Mouse (Mus musculus): ENCODE measurements at regions not wholly inside any gene's neighbourhood (a gene's known extent, or its start where the extent isn't known, plus 50 kb on each side); places are given as distances from the start of the nearest gene placed in this dataset.

- peaks cover 7% of the 10 kb centered on the region; the same call in 1 of the 2 replicates for H3K4me1 ChIP-seq (ENCODE audit: insufficient read depth, low read length)
- 0 out of 2 replicates have a peak overlapping the region, but pooled peaks have one; percentile 29 for H3K27ac ChIP-seq
- TF ChIP-seq CTCF (IDR thresholded peaks at IDR 0.05; ENCODE audit: low read depth), result no peak
- ATAC-seq, result no peak
- peak overlapping the region; percentile 54 for H3K4me2 ChIP-seq (ENCODE audit: low read depth, low read length)
- H3K4me3 ChIP-seq (ENCODE audit: low read length), result peak overlapping the region; percentile 20
- H3K36me3 ChIP-seq (ENCODE audit: insufficient read depth, low read length), result no peaks in the 10 kb centered on the region
- H3K9me3 ChIP-seq (ENCODE audit: low read length), result no peaks in the 10 kb centered on the region
- WGBS, result 2% methylated on average over 14 of the region's 14 CpGs
- H3K9ac ChIP-seq (replicated peaks; ENCODE audit: low read length), result no peak overlapping the region
- no peaks in the 10 kb centered on the region for H3K27me3 ChIP-seq (ENCODE audit: insufficient read depth, low read length)
- DNase-seq (ENCODE audit: low spot score), result peak; percentile 71
Measured at GRCm38 (mm10) chr8:90670471-90671057, 146.6 kb downstream of the Gm19935 start.

DNA sequence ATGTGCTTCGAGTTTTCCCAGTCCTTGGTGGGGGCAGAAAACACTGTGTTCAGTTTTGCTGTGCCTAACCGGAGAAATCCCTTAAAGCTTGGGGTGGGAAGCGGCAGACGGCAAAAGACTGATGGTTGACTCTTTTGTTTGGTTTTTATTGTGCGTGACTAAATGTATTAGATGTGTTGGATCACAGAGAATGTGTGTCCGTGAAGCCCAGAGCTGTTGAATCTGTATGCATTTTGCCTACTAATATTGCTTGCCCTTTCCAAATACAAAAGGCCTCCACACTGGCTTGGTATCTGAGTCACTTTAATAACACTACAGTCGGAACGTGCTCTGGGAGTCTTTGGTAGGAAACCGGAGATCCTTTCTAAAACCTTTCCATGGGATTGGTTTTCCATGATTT lies 147.8 kb downstream of the Gm19935 start:
- 32% methylated on average over 9 of the region's 9 CpGs for WGBS
- no peak overlapping the region for H3K4me2 ChIP-seq (ENCODE audit: low read depth, low read length)
- no peaks in the 10 kb centered on the region for H3K36me3 ChIP-seq (ENCODE audit: insufficient read depth, low read length)
- H3K4me3 ChIP-seq (ENCODE audit: low read length), result no peak overlapping the region
- H3K9me3 ChIP-seq (ENCODE audit: low read length), result no peaks in the 10 kb centered on the region
- ATAC-seq (no peak), DNase-seq (ENCODE audit: low spot score) (peak; percentile 25)
- H3K27me3 ChIP-seq (ENCODE audit: insufficient read depth, low read length), result no peaks in the 10 kb centered on the region
- no peak overlapping the region for H3K27ac ChIP-seq
- H3K9ac ChIP-seq (replicated peaks; ENCODE audit: low read length), result no peak overlapping the region
- H3K4me1 ChIP-seq (ENCODE audit: insufficient read depth, low read length), result peaks cover 7% of the 10 kb centered on the region; the same call in 1 of the 2 replicates
- TF ChIP-seq CTCF (IDR thresholded peaks at IDR 0.05; ENCODE audit: low read depth), result no peak

DNA sequence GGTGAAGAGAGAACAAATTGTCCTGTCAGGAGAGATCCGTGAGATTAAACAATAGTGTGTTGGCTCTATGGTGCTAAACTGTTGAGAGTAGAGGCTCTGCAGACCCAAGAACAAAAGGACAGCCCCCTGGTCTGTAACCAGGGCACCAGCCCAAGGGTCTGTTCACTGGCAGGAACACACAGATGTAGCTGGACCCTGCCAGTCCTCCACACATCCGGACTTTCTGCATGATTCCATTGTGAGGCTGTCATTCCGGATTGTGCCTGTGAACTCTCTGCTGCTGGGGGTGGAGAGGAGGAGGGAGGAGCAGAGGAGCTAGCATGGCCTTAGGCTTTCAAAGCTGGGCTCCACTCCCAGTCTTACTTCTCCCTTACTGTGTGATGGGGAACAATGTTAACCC lies 158.1 kb downstream of the Gm19935 start:
- DNase-seq (ENCODE audit: low spot score), result peak; percentile 69
- H3K9ac ChIP-seq (replicated peaks; ENCODE audit: low read length), result no peak overlapping the region
- H3K9me3 ChIP-seq (ENCODE audit: low read length), result no peaks in the 10 kb centered on the region
- WGBS, result 11% methylated on average over 3 of the region's 3 CpGs
- peak; percentile 21; the same call in 1 of the 2 replicates for TF ChIP-seq CTCF (IDR thresholded peaks at IDR 0.05; ENCODE audit: low read depth)
- no peaks in the 10 kb centered on the region for H3K36me3 ChIP-seq (ENCODE audit: insufficient read depth, low read length)
- no peak overlapping the region for H3K4me3 ChIP-seq (ENCODE audit: low read length)
- H3K27ac ChIP-seq, result 0 out of 2 replicates have a peak overlapping the region, but pooled peaks have one; percentile 3
- ATAC-seq, result peak; percentile 84
- no peak overlapping the region for H3K4me2 ChIP-seq (ENCODE audit: low read depth, low read length)
- no peaks in the 10 kb centered on the region; the same call in 1 of the 2 replicates for H3K4me1 ChIP-seq (ENCODE audit: insufficient read depth, low read length)
- no peaks in the 10 kb centered on the region for H3K27me3 ChIP-seq (ENCODE audit: insufficient read depth, low read length)

DNA sequence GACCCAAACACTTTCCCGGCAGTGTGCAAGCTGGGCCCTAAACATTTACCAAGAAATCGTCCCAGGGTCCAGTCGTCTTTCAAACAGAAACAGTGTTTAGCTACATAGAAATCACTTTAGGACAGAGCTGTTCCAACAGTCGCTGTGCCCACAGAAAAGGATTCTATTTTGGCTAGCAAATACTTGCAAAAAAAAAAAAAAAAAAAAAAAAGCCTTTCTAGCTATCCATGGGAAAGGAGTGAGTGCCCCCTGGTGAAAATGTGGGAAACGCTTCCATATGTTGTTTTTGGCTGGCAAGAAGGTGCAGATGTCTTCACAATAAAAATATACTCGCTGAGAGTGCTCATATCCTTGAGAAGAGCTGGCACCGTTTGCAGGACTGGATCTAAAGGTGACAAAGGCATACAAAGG lies 159.5 kb downstream of the Gm19935 start:
- TF ChIP-seq CTCF (IDR thresholded peaks at IDR 0.05; ENCODE audit: low read depth), result peak; percentile 78
- DNase-seq (ENCODE audit: low spot score) (peak; percentile 92), ATAC-seq (peak; percentile 49)
- no peaks in the 10 kb centered on the region; the same call in 1 of the 2 replicates for H3K4me1 ChIP-seq (ENCODE audit: insufficient read depth, low read length)
- no peaks in the 10 kb centered on the region for H3K36me3 ChIP-seq (ENCODE audit: insufficient read depth, low read length)
- no peak overlapping the region for H3K27ac ChIP-seq
- 5% methylated on average over 7 of the region's 7 CpGs for WGBS
- no peaks in the 10 kb centered on the region for H3K9me3 ChIP-seq (ENCODE audit: low read length)
- H3K9ac ChIP-seq (replicated peaks; ENCODE audit: low read length), result no peak overlapping the region
- H3K4me2 ChIP-seq (ENCODE audit: low read depth, low read length), result peak overlapping the region; percentile 40
- H3K27me3 ChIP-seq (ENCODE audit: insufficient read depth, low read length), result no peaks in the 10 kb centered on the region
- H3K4me3 ChIP-seq (ENCODE audit: low read length), result no peak overlapping the region

GRCm38 (mm10) chr8:90657116-90657515 lies 160.1 kb downstream of the Gm19935 start:
- H3K9ac ChIP-seq (replicated peaks; ENCODE audit: low read length), result no peak overlapping the region
- DNase-seq (ENCODE audit: low spot score) (no peak), ATAC-seq (no peak)
- no peak overlapping the region for H3K27ac ChIP-seq
- no peak for TF ChIP-seq CTCF (IDR thresholded peaks at IDR 0.05; ENCODE audit: low read depth)
- H3K9me3 ChIP-seq (ENCODE audit: low read length), result no peaks in the 10 kb centered on the region
- no peaks in the 10 kb centered on the region; the same call in 1 of the 2 replicates for H3K4me1 ChIP-seq (ENCODE audit: insufficient read depth, low read length)
- H3K4me3 ChIP-seq (ENCODE audit: low read length), result no peak overlapping the region
- 10% methylated on average over 5 of the region's 5 CpGs for WGBS
- H3K4me2 ChIP-seq (ENCODE audit: low read depth, low read length), result peak overlapping the region; percentile 40
- H3K36me3 ChIP-seq (ENCODE audit: insufficient read depth, low read length), result no peaks in the 10 kb centered on the region
- no peaks in the 10 kb centered on the region for H3K27me3 ChIP-seq (ENCODE audit: insufficient read depth, low read length)

DNA sequence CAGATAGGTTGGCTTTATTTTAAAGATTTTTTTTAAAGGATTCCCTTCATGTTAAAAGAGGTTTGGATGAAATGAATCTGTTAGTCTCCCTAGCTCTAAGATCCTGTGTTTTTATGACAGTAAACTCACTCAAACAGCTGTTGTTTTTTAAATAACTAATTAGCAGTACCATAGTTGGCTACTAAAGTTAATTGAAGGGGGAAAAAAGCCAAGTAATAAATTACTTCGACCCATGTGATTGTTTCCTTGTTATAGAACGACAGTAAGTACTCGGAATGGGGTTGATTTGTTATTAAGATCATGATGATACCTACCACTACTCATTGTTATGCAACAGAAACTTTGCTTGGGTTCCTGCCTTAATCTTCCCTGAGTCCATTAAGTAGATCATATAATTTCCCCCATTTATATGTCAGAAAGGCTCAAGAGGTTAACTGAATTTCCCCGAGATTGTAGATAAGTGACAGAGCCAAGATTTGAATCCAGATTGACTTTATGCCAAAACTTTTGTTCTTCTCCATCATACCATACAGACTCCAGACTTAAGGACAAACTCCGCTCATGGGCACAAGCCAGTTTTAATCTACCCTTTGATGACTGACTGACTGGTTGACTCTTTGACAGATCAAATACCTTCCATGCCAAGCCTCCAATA lies 160.6 kb downstream of the Gm19935 start:
- whole genome bisulfite sequencing, result 41% methylated on average over 5 of the region's 5 CpGs
- no peak for TF ChIP-seq CTCF (IDR thresholded peaks at IDR 0.05; ENCODE audit: low read depth)
- no peak overlapping the region for H3K4me3 ChIP-seq (ENCODE audit: low read length)
- H3K9me3 ChIP-seq (ENCODE audit: low read length), result no peaks in the 10 kb centered on the region
- H3K4me1 ChIP-seq (ENCODE audit: insufficient read depth, low read length), result no peaks in the 10 kb centered on the region; the same call in 1 of the 2 replicates
- no peak for ATAC-seq
- H3K27ac ChIP-seq, result no peak overlapping the region
- H3K27me3 ChIP-seq (ENCODE audit: insufficient read depth, low read length), result no peaks in the 10 kb centered on the region
- H3K4me2 ChIP-seq (ENCODE audit: low read depth, low read length), result peak overlapping the region; percentile 40; the same call in 1 of the 2 replicates
- H3K36me3 ChIP-seq (ENCODE audit: insufficient read depth, low read length), result no peaks in the 10 kb centered on the region
- DNase-seq (ENCODE audit: low spot score), result peak; percentile 23
- H3K9ac ChIP-seq (replicated peaks; ENCODE audit: low read length), result no peak overlapping the region

DNA sequence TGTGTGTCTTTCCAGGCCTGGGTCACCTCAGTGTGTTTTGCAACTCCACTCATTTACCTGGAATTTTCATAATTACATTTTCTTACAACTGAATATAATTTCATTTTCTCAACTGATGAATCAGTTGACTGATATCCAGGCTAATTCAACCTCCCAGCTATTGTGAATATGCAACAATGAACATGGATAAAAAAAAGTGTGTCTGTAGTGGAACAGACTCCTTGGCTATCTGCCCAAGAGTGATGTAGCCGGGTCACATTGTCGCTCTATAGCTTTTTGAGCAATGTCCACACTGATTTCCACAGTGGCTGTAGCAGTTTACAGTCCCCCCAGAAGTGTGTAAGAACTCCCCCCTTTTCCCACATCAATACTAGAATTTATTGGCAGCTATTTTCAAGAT lies 162.4 kb downstream of the Gm19935 start:
- no peak for ATAC-seq
- DNase-seq (ENCODE audit: low spot score), result peak; percentile 39
- H3K4me2 ChIP-seq (ENCODE audit: low read depth, low read length), result no peak overlapping the region
- H3K27ac ChIP-seq, result no peak overlapping the region
- H3K4me3 ChIP-seq (ENCODE audit: low read length), result no peak overlapping the region
- H3K27me3 ChIP-seq (ENCODE audit: insufficient read depth, low read length), result no peaks in the 10 kb centered on the region
- WGBS, result 55% methylated on average over 2 of the region's 2 CpGs
- no peaks in the 10 kb centered on the region for H3K9me3 ChIP-seq (ENCODE audit: low read length)
- no peaks in the 10 kb centered on the region for H3K36me3 ChIP-seq (ENCODE audit: insufficient read depth, low read length)
- H3K4me1 ChIP-seq (ENCODE audit: insufficient read depth, low read length), result no peaks in the 10 kb centered on the region; the same call in 1 of the 2 replicates
- TF ChIP-seq CTCF (IDR thresholded peaks at IDR 0.05; ENCODE audit: low read depth), result no peak
- H3K9ac ChIP-seq (replicated peaks; ENCODE audit: low read length), result no peak overlapping the region

All from hindbrain, postnatal 0 days (tissue).